Mouse (Mus musculus) MEL (cell line): ENCODE data around the gene Cds2. TPM values are rescaled to one million over a fixed set of nuclear protein-coding genes. Genes with fewer than 3 reads are reported as not detected.

Experiments
- DNase-seq: peaks from one replicate; pipeline ENCODE4 v3.0.0; 2011; ENCODE audit warnings: low read depth, low spot score
- H3K27ac ChIP-seq: 2 replicates; pipeline ENCODE4 v1.5.1; 2012; ENCODE audit warnings: low read depth, mild to moderate bottlenecking, control low read depth, low read length, moderate library complexity; ENCODE audit not compliant: control insufficient read depth
- H3K27me3 ChIP-seq, 2 experiments: fragments of 150-350 bp in 1 of 2; sonication (generic) in 1 of 2; 2 replicates each; pipeline ENCODE4 v1.6.1; 2012; ENCODE audit warnings: low read length in 2 of 2, mild to moderate bottlenecking in 2 of 2, improper control_type of control experiment in 1 of 2, moderate library complexity in 1 of 2; ENCODE audit not compliant: insufficient read depth in 2 of 2, control insufficient read depth in 1 of 2
- H3K36me3 ChIP-seq, 2 experiments: 2 replicates each; pipeline ENCODE4 v1.6.1; 2012 to 2014; ENCODE audit warnings: low read length in 2 of 2, improper control_type of control experiment in 1 of 2, inconsistent platforms in 1 of 2, mild to moderate bottlenecking in 1 of 2; ENCODE audit not compliant: insufficient read depth in 2 of 2, control insufficient read depth in 1 of 2
- H3K4me1 ChIP-seq, 2 experiments: fragments of 150-350 bp in 1 of 2; sonication (generic) in 1 of 2; 2 replicates each; pipeline ENCODE4 v1.6.1; 2012; ENCODE audit warnings: low read length in 2 of 2, improper control_type of control experiment in 1 of 2, mild to moderate bottlenecking in 1 of 2; ENCODE audit not compliant: insufficient read depth in 2 of 2, control insufficient read depth in 1 of 2
- H3K4me3 ChIP-seq, 2 experiments: fragments of 150-350 bp in 1 of 2; sonication (generic) in 1 of 2; 2 replicates each; pipeline ENCODE4 v1.5.1; 2012; ENCODE audit warnings: low read depth in 2 of 2, low read length in 2 of 2, mild to moderate bottlenecking in 2 of 2, moderate library complexity in 2 of 2, control low read depth in 1 of 2, improper control_type of control experiment in 1 of 2; ENCODE audit not compliant: control insufficient read depth in 1 of 2, insufficient read depth in 1 of 2
- H3K79me2 ChIP-seq: 2 replicates; pipeline ENCODE4 v1.6.1; 2012; ENCODE audit warnings: mild to moderate bottlenecking, low read length, moderate library complexity; ENCODE audit not compliant: control insufficient read depth, poor library complexity, insufficient read depth
- H3K9ac ChIP-seq: 2 replicates; pipeline ENCODE4 v1.6.1; 2012; ENCODE audit warnings: low read depth, mild to moderate bottlenecking, control low read depth, low read length, moderate library complexity; ENCODE audit not compliant: control insufficient read depth, poor library complexity, severe bottlenecking
- H3K9me3 ChIP-seq: fragments of 150-350 bp; sonication (generic); replicated peaks from 2 replicates; pipeline ENCODE4 v1.6.1; 2012; ENCODE audit warnings: mild to moderate bottlenecking, low read length, improper control_type of control experiment, moderate library complexity; ENCODE audit not compliant: insufficient read depth
- BHLHE40 ChIP-seq: IDR thresholded peaks from 2 replicates; pipeline ENCODE4 v1.6.1; 2012; ENCODE audit warnings: low read depth, mild to moderate bottlenecking, inconsistent platforms, low read length, improper control_type of control experiment, borderline replicate concordance
- CHD2 ChIP-seq: IDR thresholded peaks from 2 replicates; pipeline ENCODE4 v1.6.1; 2011; ENCODE audit warnings: low read length, improper control_type of control experiment
- CTCF ChIP-seq, 3 experiments: IDR thresholded peaks in 2 of 3; conservative IDR thresholded peaks in 1 of 3; 2 replicates each; pipeline ENCODE4 v1.5.1; 2011 to 2012; ENCODE audit warnings: low read length in 3 of 3, low read depth in 2 of 3, mild to moderate bottlenecking in 2 of 3, improper control_type of control experiment in 1 of 3, inconsistent platforms in 1 of 3, mixed read lengths in 1 of 3, moderate library complexity in 1 of 3; ENCODE audit not compliant: control insufficient read depth in 1 of 3, insufficient read depth in 1 of 3, poor library complexity in 1 of 3, severe bottlenecking in 1 of 3
- ELF1 ChIP-seq: IDR thresholded peaks from 2 replicates; pipeline ENCODE4 v1.6.1; 2014; ENCODE audit warnings: low read depth, mild to moderate bottlenecking, inconsistent platforms, low read length, improper control_type of control experiment, moderate library complexity
- GABPA ChIP-seq: IDR thresholded peaks from 2 replicates; pipeline ENCODE4 v1.6.1; 2012; ENCODE audit warnings: low read depth, mild to moderate bottlenecking, inconsistent platforms, low read length, improper control_type of control experiment, moderate library complexity
- HCFC1 ChIP-seq: IDR thresholded peaks from 2 replicates; pipeline ENCODE4 v1.6.1; 2012; ENCODE audit warnings: low read depth, mild to moderate bottlenecking, inconsistent platforms, low read length, improper control_type of control experiment, moderate library complexity
- JUND ChIP-seq: IDR thresholded peaks from 2 replicates; pipeline ENCODE4 v1.6.1; 2011; ENCODE audit warnings: low read depth, mild to moderate bottlenecking, improper control_type of control experiment, low read length
- MAX ChIP-seq: IDR thresholded peaks from 2 replicates; pipeline ENCODE4 v1.6.1; 2011; ENCODE audit warnings: low read length, improper control_type of control experiment
- MEF2A ChIP-seq: IDR thresholded peaks from 2 replicates; pipeline ENCODE4 v1.6.1; 2014; ENCODE audit warnings: low read depth, mild to moderate bottlenecking, inconsistent platforms, low read length, improper control_type of control experiment; ENCODE audit not compliant: poor library complexity, insufficient replicate concordance, severe bottlenecking; ENCODE audit errors: extremely low read depth
- MXI1 ChIP-seq: IDR thresholded peaks from 2 replicates; pipeline ENCODE4 v1.6.1; 2011; ENCODE audit warnings: mild to moderate bottlenecking, low read depth, low read length, improper control_type of control experiment
- MYC ChIP-seq: IDR thresholded peaks from 2 replicates; pipeline ENCODE4 v1.6.1; 2011; ENCODE audit warnings: low read depth, mild to moderate bottlenecking, low read length, improper control_type of control experiment, moderate library complexity
- POLR2A ChIP-seq, 2 experiments: IDR thresholded peaks; 2 replicates each; pipeline ENCODE4 v1.6.1; 2011 to 2012; ENCODE audit warnings: low read length in 2 of 2, mild to moderate bottlenecking in 2 of 2, control low read depth in 1 of 2, improper control_type of control experiment in 1 of 2, low read depth in 1 of 2, moderate library complexity in 1 of 2; ENCODE audit not compliant: control insufficient read depth in 1 of 2, insufficient read depth in 1 of 2, poor library complexity in 1 of 2
- POLR2AphosphoS5 ChIP-seq: IDR thresholded peaks from 2 replicates; pipeline ENCODE4 v1.6.1; 2012; ENCODE audit warnings: low read depth, borderline replicate concordance, mild to moderate bottlenecking, inconsistent platforms, low read length, moderate library complexity, mixed read lengths
- RAD21 ChIP-seq: IDR thresholded peaks from 2 replicates; pipeline ENCODE4 v1.6.1; 2011; ENCODE audit warnings: mild to moderate bottlenecking, low read depth, low read length, improper control_type of control experiment
- RCOR1 ChIP-seq: IDR thresholded peaks from 2 replicates; pipeline ENCODE4 v1.6.1; 2012; ENCODE audit warnings: low read depth, mild to moderate bottlenecking, inconsistent platforms, low read length, improper control_type of control experiment
- SIN3A ChIP-seq: IDR thresholded peaks from 2 replicates; pipeline ENCODE4 v1.6.1; 2012; ENCODE audit warnings: low read length, improper control_type of control experiment, inconsistent platforms
- TAL1 ChIP-seq: IDR thresholded peaks from 2 replicates; pipeline ENCODE4 v1.6.1; 2012; ENCODE audit warnings: mild to moderate bottlenecking, inconsistent platforms, low read length, moderate library complexity, mixed read lengths
- UBTF ChIP-seq: IDR thresholded peaks from 2 replicates; pipeline ENCODE4 v1.6.1; 2012; ENCODE audit warnings: low read depth, mild to moderate bottlenecking, inconsistent platforms, low read length, improper control_type of control experiment, moderate library complexity, borderline replicate concordance; ENCODE audit not compliant: insufficient read depth
- USF1 ChIP-seq: IDR thresholded peaks from 2 replicates; pipeline ENCODE4 v1.6.1; 2014; ENCODE audit warnings: low read depth, mild to moderate bottlenecking, inconsistent platforms, low read length, improper control_type of control experiment, moderate library complexity
- USF2 ChIP-seq, 2 experiments: IDR thresholded peaks; 2 replicates each; pipeline ENCODE4 v1.6.1; 2011 to 2012; ENCODE audit warnings: improper control_type of control experiment in 2 of 2, low read length in 2 of 2, borderline replicate concordance in 1 of 2, inconsistent platforms in 1 of 2, low read depth in 1 of 2, mild to moderate bottlenecking in 1 of 2; ENCODE audit not compliant: insufficient read depth in 1 of 2
- ZC3H11A ChIP-seq: IDR thresholded peaks from 2 replicates; pipeline ENCODE4 v1.6.1; 2012; ENCODE audit warnings: low read depth, mild to moderate bottlenecking, inconsistent platforms, low read length, improper control_type of control experiment
- polyA plus RNA-seq, 2 experiments: library from polyadenylated mRNA; stranded (reverse) in 1 of 2; unstranded in 1 of 2; fragments of >175 nt in 1 of 2; fragments of >200 nt in 1 of 2; gene quantifications; 2 replicates each; pipeline versions ENCODE4 v1.2.1 to v1.2.4; 2012; ENCODE audit warnings: low replicate concordance in 2 of 2, low read depth in 1 of 2; ENCODE audit not compliant: insufficient read length in 2 of 2, insufficient read depth in 1 of 2, missing spikeins in 1 of 2
- total RNA-seq: library from RNA; depleted of rRNA; stranded (reverse); fragments of 300-350 nt; gene quantifications from 2 replicates; pipeline ENCODE4 v1.2.3, GENCODE M21; 2012

Gene Cds2
- total and polyA plus RNA-seq, 3 experiments = 8.8 to 28.5 TPM; not detected in 1

DNA sequence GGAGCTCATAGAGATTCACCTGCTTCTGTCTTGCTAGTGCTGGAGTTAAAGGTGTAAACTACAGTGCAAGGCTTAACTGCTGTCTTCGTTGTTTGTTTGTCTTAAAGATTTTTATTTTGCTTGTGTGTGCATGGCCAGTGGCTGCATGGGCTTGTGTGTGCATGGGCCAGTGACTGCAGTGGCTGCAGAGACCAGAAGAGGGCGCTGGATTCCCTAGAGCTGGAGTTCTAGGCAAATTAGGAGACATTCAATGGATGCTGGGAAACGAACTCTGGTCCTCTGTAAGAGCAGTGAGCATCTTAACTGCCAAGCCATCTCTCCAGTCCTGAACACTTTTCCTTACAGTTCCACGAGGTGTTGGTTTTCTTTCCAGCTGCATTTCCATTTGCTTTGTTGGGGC, 12.6 kb downstream of the Cds2 start:
- peaks cover 16% of the 10 kb centered on the region for H3K79me2 ChIP-seq
- no peak overlapping the region for H3K9ac ChIP-seq
- no peaks in the 10 kb centered on the region; a peak in 1 of 4 replicates for H3K4me1 ChIP-seq
- no peaks in the 10 kb centered on the region; a peak in 1 of 4 replicates for H3K36me3 ChIP-seq
- no peak for TF ChIP-seq USF1
- peak; percentile 37 to 51 (median 46) for TF ChIP-seq CTCF (IDR thresholded peaks at IDR 0.05 in 2 of 3, conservative IDR thresholded peaks at IDR 0.05 in 1 of 3; ENCODE audit: control insufficient read depth in 1 of 3, insufficient read depth in 1 of 3, low read depth in 2 of 3, low read length in 3 of 3, poor library complexity in 1 of 3, severe bottlenecking in 1 of 3)
- H3K9me3 ChIP-seq = no peaks in the 10 kb centered on the region
- no peak overlapping the region for H3K4me3 ChIP-seq
- no peaks in the 10 kb centered on the region for H3K27me3 ChIP-seq
- H3K27ac ChIP-seq = no peak overlapping the region
- peak; percentile 24 for DNase-seq

DNA sequence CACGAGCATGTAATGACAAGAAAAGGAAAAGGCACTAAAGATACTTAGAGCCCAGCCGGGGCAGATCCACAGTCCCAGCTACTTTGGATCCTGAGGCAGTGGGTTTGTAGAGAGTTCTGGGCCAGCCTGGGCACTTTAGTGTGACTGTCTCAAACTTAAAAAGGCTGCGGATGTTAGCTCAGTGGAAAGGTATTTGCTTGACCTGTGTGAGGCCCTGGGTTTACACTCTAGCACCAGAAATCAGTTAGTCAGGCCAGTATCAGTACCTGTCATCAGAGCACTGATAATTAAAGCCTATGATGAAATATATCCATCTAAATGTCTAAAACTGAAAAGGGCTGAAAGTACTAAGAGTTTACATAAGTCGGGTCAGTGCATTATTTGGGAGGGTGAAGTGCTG, 13.3 kb downstream of the Cds2 start:
- Histone ChIP-seq H3K79me2 (peaks cover 9% of the 10 kb centered on the region; the same call in 1 of the 2 replicates), H3K4me1 (no peaks in the 10 kb centered on the region; a peak in 1 of 4 replicates), H3K4me3 (no peak overlapping the region), H3K9me3 (no peaks in the 10 kb centered on the region), H3K27ac (no peak overlapping the region), H3K36me3 (no peaks in the 10 kb centered on the region; a peak in 1 of 4 replicates), H3K9ac (no peak overlapping the region), H3K27me3 (no peaks in the 10 kb centered on the region)
- no peak for TF ChIP-seq SIN3A
- TF ChIP-seq JUND = no peak
- TF ChIP-seq MXI1 = no peak
- no peak for TF ChIP-seq GABPA
- TF ChIP-seq USF2 (IDR thresholded peaks at IDR 0.05; ENCODE audit: borderline replicate concordance in 1 of 2, insufficient read depth in 1 of 2, low read depth in 1 of 2, low read length in 2 of 2) = no peak
- no peak for TF ChIP-seq POLR2A (IDR thresholded peaks at IDR 0.05; ENCODE audit: control insufficient read depth in 1 of 2, insufficient read depth in 1 of 2, low read depth in 1 of 2, low read length in 2 of 2, poor library complexity in 1 of 2)
- TF ChIP-seq HCFC1 = no peak
- no peak for DNase-seq

DNA sequence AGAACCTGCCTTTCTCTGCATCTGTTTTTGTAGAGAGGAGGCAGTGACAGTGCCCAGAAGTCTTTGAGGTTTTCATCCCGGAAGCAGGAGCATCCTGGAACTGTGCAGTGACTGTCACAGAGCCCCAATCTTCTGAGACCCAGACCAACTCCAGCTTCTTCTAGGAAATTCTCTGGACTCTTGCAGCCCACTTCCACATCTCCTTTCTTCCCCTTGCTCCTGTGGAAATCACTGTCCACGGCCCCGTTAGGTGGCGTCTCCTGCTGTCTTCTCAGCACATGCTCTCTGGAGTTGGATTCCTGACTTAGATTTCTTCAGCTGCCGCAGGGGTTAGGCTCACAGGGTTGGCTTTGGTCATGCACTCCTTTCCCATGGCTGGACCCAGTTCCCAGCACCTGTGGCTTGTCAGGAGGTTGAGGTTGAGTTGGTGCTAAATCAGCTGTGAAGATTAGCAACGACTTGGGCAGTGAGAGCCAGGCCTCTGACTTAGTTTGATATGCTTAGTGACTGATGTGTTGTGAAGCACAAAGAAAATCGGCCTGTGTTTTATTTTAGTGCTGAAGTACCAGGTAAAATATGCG, 15.4 kb downstream of the Cds2 start:
- Histone ChIP-seq H3K36me3 (peaks cover 0 to 11% of the 10 kb centered on the region in 2 experiments; a peak in 3 of 4 replicates), H3K9ac (no peak overlapping the region), H3K4me1 (peaks cover 0 to 6% of the 10 kb centered on the region in 2 experiments; a peak in 2 of 4 replicates), H3K27me3 (no peaks in the 10 kb centered on the region), H3K4me3 (no peak overlapping the region), H3K27ac (no peak overlapping the region), H3K79me2 (peaks cover 2% of the 10 kb centered on the region; the same call in 1 of the 2 replicates), H3K9me3 (no peaks in the 10 kb centered on the region)
- DNase-seq = no peak
- TF ChIP-seq CHD2 (no peak), BHLHE40 (no peak), MEF2A (no peak), POLR2AphosphoS5 (no peak), TAL1 (no peak), RAD21 (no peak), POLR2A (IDR thresholded peaks at IDR 0.05; ENCODE audit: control insufficient read depth in 1 of 2, insufficient read depth in 1 of 2, low read depth in 1 of 2, low read length in 2 of 2, poor library complexity in 1 of 2) (no peak), MAX (no peak), ELF1 (no peak), RCOR1 (no peak), HCFC1 (no peak), MYC (no peak), UBTF (no peak), ZC3H11A (no peak)
